Comparison of ENCODE assay signal across 20 mouse cellular contexts in genomic region chr2:101896425-101897204, GRCm38 (mm10). TPM values are rescaled to one million over a fixed set of nuclear protein-coding genes. Genes with fewer than 3 reads are reported as not detected.
A peak's percentile ranks its signal among the peaks of the same experiment; 100 is the strongest.
DNase-seq lines count a peak whose midpoint lies in the region; ATAC-seq and TF ChIP-seq lines count a peak whose summit lies in the region.
"Had no signal": no experiment of that assay in that cellular context is flagged by ENCODE, and none has a peak within 500 bp of the region (broad histone marks: within the 10 kb centered on the region; RNA-seq: fewer than 3 reads in every experiment).

No protein-coding gene starts in this region.

- 60% methylated on average over 10 of the region's 10 CpGs for WGBS in hindbrain, embryonic 11.5 days
- 59% methylated on average over 10 of the region's 10 CpGs for WGBS in hindbrain, embryonic 14.5 days
- WGBS in midbrain, embryonic 14.5 days, result 76% methylated on average over 10 of the region's 10 CpGs
- WGBS in midbrain, embryonic 13.5 days, result 74% methylated on average over 10 of the region's 10 CpGs
- WGBS in hindbrain, postnatal 0 days, result 66% methylated on average over 10 of the region's 10 CpGs
- 69% methylated on average over 10 of the region's 10 CpGs for WGBS in midbrain, embryonic 15.5 days

- no peaks in the 10 kb centered on the region for H3K36me3 ChIP-seq in hindbrain, embryonic 11.5 days (ENCODE audit: control insufficient read depth, insufficient read depth, low read length)
- peaks cover 25% of the 10 kb centered on the region for H3K36me3 ChIP-seq in hindbrain, embryonic 14.5 days (replicated peaks; ENCODE audit: control insufficient read depth, insufficient read depth)
- peaks cover 36% of the 10 kb centered on the region for H3K36me3 ChIP-seq in midbrain, embryonic 14.5 days (ENCODE audit: control insufficient read depth, insufficient read depth, low read length)
- H3K36me3 ChIP-seq in midbrain, embryonic 13.5 days, result peaks cover 46% of the 10 kb centered on the region
- peaks cover 10% of the 10 kb centered on the region; the same call in 1 of the 2 replicates for H3K36me3 ChIP-seq in hindbrain, postnatal 0 days (ENCODE audit: insufficient read depth, low read length)
- H3K36me3 ChIP-seq in midbrain, embryonic 15.5 days (replicated peaks), result no peaks in the 10 kb centered on the region; the same call in 1 of the 2 replicates

- no peak overlapping the region for H3K9ac ChIP-seq in hindbrain, embryonic 11.5 days (ENCODE audit: low read depth, low read length)
- H3K9ac ChIP-seq in hindbrain, embryonic 14.5 days, result no peak overlapping the region
- no peak overlapping the region for H3K9ac ChIP-seq in midbrain, embryonic 14.5 days (replicated peaks; ENCODE audit: low read length)
- no peak overlapping the region for H3K9ac ChIP-seq in midbrain, embryonic 13.5 days (replicated peaks)
- no peak overlapping the region for H3K9ac ChIP-seq in hindbrain, postnatal 0 days (replicated peaks; ENCODE audit: low read length)
- no peak overlapping the region for H3K9ac ChIP-seq in midbrain, embryonic 15.5 days
- H3K9ac ChIP-seq: limb, embryonic 12.5 days; liver, embryonic 13.5 days had no signal

- H3K9me3 ChIP-seq in hindbrain, embryonic 11.5 days (ENCODE audit: control insufficient read depth, low read length), result no peaks in the 10 kb centered on the region
- H3K9me3 ChIP-seq in hindbrain, embryonic 14.5 days (ENCODE audit: control insufficient read depth, low read length), result no peaks in the 10 kb centered on the region
- no peaks in the 10 kb centered on the region for H3K9me3 ChIP-seq in midbrain, embryonic 14.5 days (ENCODE audit: control insufficient read depth, low read length)
- H3K9me3 ChIP-seq in midbrain, embryonic 13.5 days, result no peaks in the 10 kb centered on the region
- H3K9me3 ChIP-seq in hindbrain, postnatal 0 days (ENCODE audit: low read length), result no peaks in the 10 kb centered on the region
- H3K9me3 ChIP-seq in midbrain, embryonic 15.5 days, result no peaks in the 10 kb centered on the region
- H3K9me3 ChIP-seq: limb, embryonic 12.5 days; liver, embryonic 13.5 days had no signal

- no peak for TF ChIP-seq CTCF in hindbrain, postnatal 0 days (IDR thresholded peaks at IDR 0.05; ENCODE audit: low read depth)

- H3K4me2 ChIP-seq in hindbrain, embryonic 11.5 days (replicated peaks; ENCODE audit: low read depth, low read length), result no peak overlapping the region
- H3K4me2 ChIP-seq in hindbrain, embryonic 14.5 days (replicated peaks), result no peak overlapping the region
- no peak overlapping the region for H3K4me2 ChIP-seq in midbrain, embryonic 14.5 days (ENCODE audit: low read length)
- H3K4me2 ChIP-seq in midbrain, embryonic 13.5 days (replicated peaks), result no peak overlapping the region
- H3K4me2 ChIP-seq in hindbrain, postnatal 0 days (ENCODE audit: low read depth, low read length), result no peak overlapping the region
- no peak overlapping the region for H3K4me2 ChIP-seq in midbrain, embryonic 15.5 days
- H3K4me2 ChIP-seq: limb, embryonic 12.5 days; liver, embryonic 13.5 days had no signal

- H3K4me1 ChIP-seq in hindbrain, embryonic 11.5 days (replicated peaks; ENCODE audit: control insufficient read depth, insufficient read depth, low read length), result no peaks in the 10 kb centered on the region
- 0 out of 2 replicates have a peak, but pooled peaks cover 8% of the 10 kb centered on the region for H3K4me1 ChIP-seq in hindbrain, embryonic 14.5 days (replicated peaks; ENCODE audit: control insufficient read depth, insufficient read depth, low read length)
- no peaks in the 10 kb centered on the region for H3K4me1 ChIP-seq in midbrain, embryonic 14.5 days (ENCODE audit: control insufficient read depth, insufficient read depth, low read length)
- peaks cover 16% of the 10 kb centered on the region for H3K4me1 ChIP-seq in midbrain, embryonic 13.5 days (replicated peaks)
- no peaks in the 10 kb centered on the region for H3K4me1 ChIP-seq in hindbrain, postnatal 0 days (ENCODE audit: insufficient read depth, low read length)
- peaks cover 7% of the 10 kb centered on the region for H3K4me1 ChIP-seq in midbrain, embryonic 15.5 days
- H3K4me1 ChIP-seq: limb, embryonic 12.5 days; liver, embryonic 13.5 days had no signal

- H3K4me3 ChIP-seq in hindbrain, embryonic 11.5 days (ENCODE audit: low read depth, low read length), result no peak overlapping the region
- no peak overlapping the region for H3K4me3 ChIP-seq in hindbrain, embryonic 14.5 days (replicated peaks; ENCODE audit: low read length)
- no peak overlapping the region for H3K4me3 ChIP-seq in midbrain, embryonic 14.5 days (replicated peaks; ENCODE audit: low read depth, low read length)
- no peak overlapping the region for H3K4me3 ChIP-seq in midbrain, embryonic 13.5 days (replicated peaks)
- H3K4me3 ChIP-seq in hindbrain, postnatal 0 days (ENCODE audit: low read length), result no peak overlapping the region
- H3K4me3 ChIP-seq in midbrain, embryonic 15.5 days, result no peak overlapping the region
- H3K4me3 ChIP-seq: left cerebral cortex, adult 2 months; limb, embryonic 12.5 days; liver, embryonic 13.5 days had no signal

- DNase-seq in hindbrain, embryonic 11.5 days (ENCODE audit: low spot score), result no peak
- no peak for DNase-seq in hindbrain, embryonic 14.5 days (ENCODE audit: low spot score)
- peak; percentile 24 for DNase-seq in midbrain, embryonic 14.5 days
- no peak for DNase-seq in hindbrain, postnatal 0 days (ENCODE audit: low spot score)
- no peak for DNase-seq in spleen, postnatal 14 days (ENCODE audit: low spot score in 2 of 2)
- DNase-seq in adrenal gland, postnatal 36 days, result no peak
- DNase-seq: adrenal gland, postnatal 14 days; B cell, adult 2 months; cerebellum, adult 18-20 months; heart, postnatal 4 days; kidney, adult 2 months; liver, embryonic 13.5 days; thymus, postnatal 25 days had no signal

- ATAC-seq in hindbrain, embryonic 11.5 days (ENCODE audit: low FRiP score), result peak; percentile 53; the same call in 1 of the 2 replicates
- ATAC-seq in hindbrain, embryonic 14.5 days (ENCODE audit: low FRiP score), result no peak
- no peak for ATAC-seq in midbrain, embryonic 14.5 days (ENCODE audit: low FRiP score, low TSS enrichment)
- no peak for ATAC-seq in midbrain, embryonic 13.5 days
- ATAC-seq in hindbrain, postnatal 0 days, result 0 out of 2 replicates have a peak, but pooled peaks have one; percentile 14
- ATAC-seq in midbrain, embryonic 15.5 days (replicated peaks), result peak; percentile 41; the same call in 1 of the 2 replicates
- ATAC-seq: forebrain, embryonic 14.5 days had no signal

- H3K27me3 ChIP-seq in hindbrain, embryonic 11.5 days (ENCODE audit: control insufficient read depth, insufficient read depth, low read length), result no peaks in the 10 kb centered on the region
- H3K27me3 ChIP-seq in hindbrain, embryonic 14.5 days (ENCODE audit: control insufficient read depth, insufficient read depth, low read length), result no peaks in the 10 kb centered on the region
- no peaks in the 10 kb centered on the region for H3K27me3 ChIP-seq in midbrain, embryonic 14.5 days (ENCODE audit: control insufficient read depth, insufficient read depth, low read length)
- no peaks in the 10 kb centered on the region for H3K27me3 ChIP-seq in midbrain, embryonic 13.5 days
- H3K27me3 ChIP-seq in hindbrain, postnatal 0 days (ENCODE audit: insufficient read depth, low read length), result no peaks in the 10 kb centered on the region
- no peaks in the 10 kb centered on the region for H3K27me3 ChIP-seq in midbrain, embryonic 15.5 days (replicated peaks)
- H3K27me3 ChIP-seq: limb, embryonic 12.5 days; liver, embryonic 13.5 days had no signal

- H3K27ac ChIP-seq in hindbrain, embryonic 11.5 days (ENCODE audit: low read depth, low read length), result no peak overlapping the region
- no peak overlapping the region for H3K27ac ChIP-seq in hindbrain, embryonic 14.5 days
- H3K27ac ChIP-seq in midbrain, embryonic 14.5 days (replicated peaks; ENCODE audit: low read depth, low read length), result no peak overlapping the region
- no peak overlapping the region; the same call in 1 of the 2 replicates for H3K27ac ChIP-seq in midbrain, embryonic 13.5 days
- no peak overlapping the region for H3K27ac ChIP-seq in hindbrain, postnatal 0 days
- no peak overlapping the region for H3K27ac ChIP-seq in midbrain, embryonic 15.5 days
- H3K27ac ChIP-seq: left cerebral cortex, adult 2 months; limb, embryonic 12.5 days; liver, embryonic 13.5 days; macrophage had no signal

RNA-seq across cellular contexts. Expression of gene Commd9, which starts 10.6 kb away (rescaled TPM):
- 78.2 and 79.3 TPM in 2 replicates for polyA plus RNA-seq in hindbrain, embryonic 11.5 days (2014; fragmentation: Nextera tagmentation; extraction: Ambion mirVana)
- polyA plus RNA-seq in hindbrain, embryonic 14.5 days (2014; fragmentation: Nextera tagmentation; extraction: Ambion mirVana), result 99.1 TPM in 2 replicates
- polyA plus RNA-seq in midbrain, embryonic 14.5 days (2014; fragmentation: Nextera tagmentation; extraction: Ambion mirVana), result 109 and 110 TPM in 2 replicates
- polyA plus RNA-seq in midbrain, embryonic 13.5 days (2015; fragmentation: Nextera tagmentation; extraction: Ambion mirVana), result 103 and 106 TPM in 2 replicates
- 74.0 and 111 TPM in 2 replicates for total RNA-seq in hindbrain, postnatal 0 days (2014; rRNA removed)
- 89.8 and 94.6 TPM in 2 replicates for polyA plus RNA-seq in hindbrain, postnatal 0 days (2015; fragmentation: Nextera tagmentation; extraction: Ambion mirVana)
- 107 and 114 TPM in 2 replicates for polyA plus RNA-seq in midbrain, embryonic 15.5 days (2015; fragmentation: Nextera tagmentation; extraction: Ambion mirVana)
- total RNA-seq in adrenal gland, postnatal 36 days (2021), result 10 to 100 TPM; 39.0 to 48.7 TPM

RNA-seq across cellular contexts. Expression of gene Prr5l, which starts 13.8 kb away (rescaled TPM):
- 12.2 and 13.2 TPM in 2 replicates for polyA plus RNA-seq in hindbrain, embryonic 11.5 days (2014; fragmentation: Nextera tagmentation; extraction: Ambion mirVana)
- 4.4 and 6.0 TPM in 2 replicates for polyA plus RNA-seq in hindbrain, embryonic 14.5 days (2014; fragmentation: Nextera tagmentation; extraction: Ambion mirVana)
- polyA plus RNA-seq in midbrain, embryonic 14.5 days (2014; fragmentation: Nextera tagmentation; extraction: Ambion mirVana), result 2.5 and 4.9 TPM in 2 replicates
- polyA plus RNA-seq in midbrain, embryonic 13.5 days (2015; fragmentation: Nextera tagmentation; extraction: Ambion mirVana), result 7.7 and 9.3 TPM in 2 replicates
- 5.7 and 8.0 TPM in 2 replicates for total RNA-seq in hindbrain, postnatal 0 days (2014; rRNA removed)
- 3.6 and 4.8 TPM in 2 replicates for polyA plus RNA-seq in hindbrain, postnatal 0 days (2015; fragmentation: Nextera tagmentation; extraction: Ambion mirVana)
- 4.8 and 5.8 TPM in 2 replicates for polyA plus RNA-seq in midbrain, embryonic 15.5 days (2015; fragmentation: Nextera tagmentation; extraction: Ambion mirVana)
- 1 to 10 TPM; 4.5 to 5.2 TPM for total RNA-seq in adrenal gland, postnatal 36 days (2021)
- total RNA-seq: granulocyte monocyte progenitor cell, adult 5-6 weeks had no signal

Comparison
In these comparisons a context has a peak if more than half of its experiments do, and no peak if none do; other contexts are left out.
1. ATAC-seq: peak in hindbrain, embryonic 11.5 days (single experiment), hindbrain, postnatal 0 days (single experiment) and midbrain, embryonic 15.5 days (single experiment); none in hindbrain, embryonic 14.5 days (single experiment), midbrain, embryonic 14.5 days (single experiment) and midbrain, embryonic 13.5 days (single experiment).